Mouse (Mus musculus): ENCODE measurements around the gene Spata31d1c. TPM values are rescaled to one million over a fixed set of nuclear protein-coding genes. Genes with fewer than 3 reads are reported as not detected.

The Spata31d1c gene
- total and polyA plus RNA-seq, 3 experiments: not detected

GRCm38 (mm10) chr13:65007971-65008370 lies 24.9 kb upstream of the Spata31d1c start (continued):
- TF ChIP-seq SIN3A (IDR thresholded peaks at IDR 0.05; ENCODE audit: low read length): no peak
- no peak for TF ChIP-seq MAZ (IDR thresholded peaks at IDR 0.05; ENCODE audit: low read depth, low read length)
- no peak for TF ChIP-seq RAD21 (IDR thresholded peaks at IDR 0.05; ENCODE audit: low read depth, low read length)
- no peak for TF ChIP-seq RCOR1 (IDR thresholded peaks at IDR 0.05; ENCODE audit: low read depth, low read length)
- TF ChIP-seq NELFE (IDR thresholded peaks at IDR 0.05; ENCODE audit: low read depth, low read length): no peak
- no peak for TF ChIP-seq POLR2A (IDR thresholded peaks at IDR 0.05; ENCODE audit: control insufficient read depth in 1 of 2, insufficient read depth in 1 of 2, low read depth in 1 of 2, low read length in 2 of 2, poor library complexity in 1 of 2)
- peak; percentile 93 for TF ChIP-seq JUND (IDR thresholded peaks at IDR 0.05; ENCODE audit: low read depth, low read length)
- TF ChIP-seq ZKSCAN1 (IDR thresholded peaks at IDR 0.05; ENCODE audit: low read depth, low read length): no peak
- no peak for TF ChIP-seq ZNF384 (IDR thresholded peaks at IDR 0.05; ENCODE audit: low read depth, low read length)
- no peak for TF ChIP-seq USF1 (IDR thresholded peaks at IDR 0.05; ENCODE audit: low read depth, low read length)
- no peak for TF ChIP-seq ZC3H11A (IDR thresholded peaks at IDR 0.05; ENCODE audit: low read depth, low read length)
- no peak for TF ChIP-seq CHD2 (IDR thresholded peaks at IDR 0.05; ENCODE audit: low read length)
- TF ChIP-seq POLR2AphosphoS5 (IDR thresholded peaks at IDR 0.05; ENCODE audit: borderline replicate concordance, low read depth, low read length): no peak
- peak; percentile 46; the same call in 1 of the 2 replicates for TF ChIP-seq GATA1 (IDR thresholded peaks at IDR 0.05; ENCODE audit: low read depth, low read length)

DNA sequence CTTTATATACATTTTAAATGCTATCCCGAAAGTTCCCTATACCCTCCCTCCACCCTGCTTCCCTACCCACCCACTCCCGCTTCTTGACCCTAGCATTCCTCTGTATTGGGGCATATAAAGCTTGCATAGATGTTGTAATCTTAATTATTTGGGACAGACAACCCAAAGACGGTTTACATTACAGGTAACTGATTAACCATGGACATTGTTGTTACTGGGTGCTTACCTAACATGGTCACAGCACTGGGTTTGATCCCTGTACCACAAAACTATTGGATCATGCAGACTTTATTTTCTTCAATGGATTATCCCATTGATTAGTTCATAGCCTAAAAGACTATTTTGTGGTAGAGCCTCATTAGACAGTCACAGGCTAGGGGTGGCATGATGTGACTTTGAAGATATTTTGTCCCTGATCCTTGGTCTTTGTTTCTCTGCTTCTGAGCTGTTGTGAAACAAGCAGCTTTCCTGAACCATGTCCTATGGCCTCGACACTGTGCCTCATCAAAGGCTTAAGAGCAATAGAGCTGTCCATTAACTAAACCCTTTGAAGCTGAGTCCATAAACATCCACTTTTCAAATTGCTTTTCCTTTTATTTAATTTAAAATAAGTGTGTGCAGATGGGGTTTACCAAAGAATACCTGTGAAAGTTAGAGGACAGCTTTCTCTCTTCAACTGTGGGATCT lies 21.7 kb upstream of the Spata31d1c start:
- H3K27ac ChIP-seq (ENCODE audit: control insufficient read depth, low read depth, low read length): no peak overlapping the region
- no peak for DNase-seq (ENCODE audit: low read depth, low spot score)
- TF ChIP-seq BHLHE40 (IDR thresholded peaks at IDR 0.05; ENCODE audit: borderline replicate concordance, low read depth, low read length) (no peak), MAZ (IDR thresholded peaks at IDR 0.05; ENCODE audit: low read depth, low read length) (no peak), MEF2A (IDR thresholded peaks at IDR 0.05; ENCODE audit: extremely low read depth, insufficient replicate concordance, low read depth, low read length, poor library complexity, severe bottlenecking) (no peak), E2F4 (IDR thresholded peaks at IDR 0.05; ENCODE audit: borderline replicate concordance, low read depth, low read length) (no peak), MAX (IDR thresholded peaks at IDR 0.05; ENCODE audit: low read length) (no peak), ETS1 (IDR thresholded peaks at IDR 0.05; ENCODE audit: low read depth, low read length) (no peak), POLR2AphosphoS2 (IDR thresholded peaks at IDR 0.05; ENCODE audit: low read length) (no peak), UBTF (IDR thresholded peaks at IDR 0.05; ENCODE audit: borderline replicate concordance, insufficient read depth, low read depth, low read length) (no peak), TAL1 (IDR thresholded peaks at IDR 0.05; ENCODE audit: low read length) (no peak), ZMIZ1 (IDR thresholded peaks at IDR 0.05; ENCODE audit: low read depth, low read length) (no peak), TBP (IDR thresholded peaks at IDR 0.05; ENCODE audit: low read depth, low read length) (no peak), CTCF (IDR thresholded peaks at IDR 0.05 in 2 of 3, conservative IDR thresholded peaks at IDR 0.05 in 1 of 3; ENCODE audit: control insufficient read depth in 1 of 3, insufficient read depth in 1 of 3, low read depth in 2 of 3, low read length in 3 of 3, poor library complexity in 1 of 3, severe bottlenecking in 1 of 3) (no peak), USF1 (IDR thresholded peaks at IDR 0.05; ENCODE audit: low read depth, low read length) (no peak), ELF1 (IDR thresholded peaks at IDR 0.05; ENCODE audit: low read depth, low read length) (no peak), ZKSCAN1 (IDR thresholded peaks at IDR 0.05; ENCODE audit: low read depth, low read length) (no peak), HCFC1 (IDR thresholded peaks at IDR 0.05; ENCODE audit: low read depth, low read length) (no peak), GABPA (IDR thresholded peaks at IDR 0.05; ENCODE audit: low read depth, low read length) (no peak)

More for the DNA sequence above, 21.7 kb upstream of the Spata31d1c start:
- H3K36me3 ChIP-seq (ENCODE audit: control insufficient read depth in 1 of 2, insufficient read depth in 2 of 2, low read length in 2 of 2): peaks cover 0 to 16% of the 10 kb centered on the region in 2 experiments; a peak in 2 of 4 replicates
- H3K9ac ChIP-seq (ENCODE audit: control insufficient read depth, low read depth, low read length, poor library complexity, severe bottlenecking): no peak overlapping the region
- H3K4me1 ChIP-seq (ENCODE audit: control insufficient read depth in 1 of 2, insufficient read depth in 2 of 2, low read length in 2 of 2): peaks cover 8 to 9% of the 10 kb centered on the region in 2 experiments
- no peak overlapping the region for H3K4me3 ChIP-seq (ENCODE audit: control insufficient read depth in 1 of 2, insufficient read depth in 1 of 2, low read depth in 2 of 2, low read length in 2 of 2)
- H3K9me3 ChIP-seq (replicated peaks; ENCODE audit: insufficient read depth, low read length): no peaks in the 10 kb centered on the region
- no peaks in the 10 kb centered on the region for H3K79me2 ChIP-seq (ENCODE audit: control insufficient read depth, insufficient read depth, low read length, poor library complexity)
- H3K27me3 ChIP-seq (ENCODE audit: control insufficient read depth in 1 of 2, insufficient read depth in 2 of 2, low read length in 2 of 2): no peaks in the 10 kb centered on the region

Measured in MEL (cell line).